Mouse (Mus musculus): Measurements from ENCODE around the gene Slc15a3. TPM values are rescaled to one million over a fixed set of nuclear protein-coding genes. Genes with fewer than 3 reads are reported as not detected.

The Slc15a3 gene
- total and polyA plus RNA-seq, 3 experiments, result 2.1 to 3.9 (median 2.3) TPM

DNA sequence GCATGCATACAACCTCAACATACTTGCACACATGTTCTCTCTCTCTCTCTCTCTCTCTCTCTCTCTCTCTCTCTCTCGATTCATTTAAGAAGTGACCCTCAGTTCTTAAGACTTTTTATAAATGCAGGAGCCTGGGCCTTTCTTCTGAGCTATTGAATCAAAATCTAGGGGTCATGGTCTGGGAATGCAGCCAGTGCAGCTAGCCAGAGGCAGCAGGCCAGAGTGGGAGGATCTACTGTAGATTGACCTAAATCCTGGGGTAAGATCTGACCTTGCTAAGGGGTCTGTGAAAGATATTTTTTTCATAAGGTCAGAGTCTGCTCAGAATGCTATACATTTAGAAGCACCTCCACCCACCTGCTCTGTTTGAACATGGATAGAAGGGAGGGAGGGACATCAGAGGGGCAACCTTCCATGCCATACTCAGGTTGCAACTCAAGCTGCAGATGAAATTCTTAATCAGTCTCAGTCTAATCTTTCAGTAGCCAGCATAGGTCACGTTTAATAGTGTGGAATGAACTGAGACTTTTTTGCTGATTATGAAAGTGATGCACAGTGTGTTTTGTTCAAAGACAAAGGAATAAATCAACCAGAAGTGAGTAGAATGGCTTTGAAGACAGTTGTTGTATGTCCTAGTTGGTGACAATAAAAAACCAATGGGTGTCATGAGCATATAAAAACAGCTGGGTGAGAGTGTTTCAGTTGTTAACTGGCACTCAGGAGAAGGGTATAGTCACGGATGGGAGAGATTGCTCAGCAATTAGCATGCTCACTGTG is 8.0 kb downstream of the Slc15a3 start:
- no peak overlapping the region for H3K4me3 ChIP-seq
- no peak for TF ChIP-seq EP300 (IDR thresholded peaks at IDR 0.05; ENCODE audit: insufficient read depth, low read depth, low read length)
- no peak for TF ChIP-seq POLR2A (IDR thresholded peaks at IDR 0.05; ENCODE audit: insufficient read depth, low read depth, low read length)
- no peak for TF ChIP-seq CTCF (IDR thresholded peaks at IDR 0.05)
- H3K27ac ChIP-seq, result no peak overlapping the region
- 33% methylated on average over 3 of the region's 3 CpGs for WGBS
- intact Hi-C loops (cut with DNase I), result no loop called here
- no peak overlapping the region for H3K9ac ChIP-seq (ENCODE audit: low read depth, low read length)
- H3K79me2 ChIP-seq (replicated peaks; ENCODE audit: control insufficient read depth, insufficient read depth, low read length), result no peaks in the 10 kb centered on the region
- H3K4me1 ChIP-seq (ENCODE audit: control insufficient read depth, insufficient read depth, low read length), result peaks cover 3% of the 10 kb centered on the region
- DNase-seq, result peak; percentile 50 to 63
- no peaks in the 10 kb centered on the region for H3K27me3 ChIP-seq (ENCODE audit: control insufficient read depth, insufficient read depth, low read length)
- no peaks in the 10 kb centered on the region for H3K36me3 ChIP-seq (ENCODE audit: control insufficient read depth, insufficient read depth, low read length)

DNA sequence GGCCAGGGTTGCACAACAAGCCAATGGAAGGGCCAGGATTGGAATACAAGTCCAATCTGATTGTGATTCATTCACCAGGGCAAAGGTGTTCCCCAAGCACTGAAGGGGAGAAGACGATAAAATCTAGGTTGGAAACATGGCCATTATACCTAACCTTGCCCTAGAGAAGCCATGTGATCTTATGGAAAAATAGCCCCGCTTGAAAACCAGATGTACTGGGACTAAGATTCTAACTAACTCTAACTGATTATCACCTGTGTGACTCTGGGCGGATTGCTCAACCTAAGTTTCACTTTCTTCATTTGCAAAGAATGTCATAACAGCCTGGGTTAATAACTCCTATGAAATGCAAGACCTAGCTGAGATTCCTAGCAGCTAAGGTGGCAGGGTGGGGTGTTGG is 15.9 kb downstream of the Slc15a3 start:
- Histone ChIP-seq H3K36me3 (ENCODE audit: control insufficient read depth, insufficient read depth, low read length) (no peaks in the 10 kb centered on the region), H3K4me1 (ENCODE audit: control insufficient read depth, insufficient read depth, low read length) (no peaks in the 10 kb centered on the region), H3K27me3 (ENCODE audit: control insufficient read depth, insufficient read depth, low read length) (no peaks in the 10 kb centered on the region), H3K27ac (no peak overlapping the region), H3K4me3 (no peak overlapping the region), H3K9ac (ENCODE audit: low read depth, low read length) (no peak overlapping the region), H3K79me2 (replicated peaks; ENCODE audit: control insufficient read depth, insufficient read depth, low read length) (no peaks in the 10 kb centered on the region)
- no peak for DNase-seq
- TF ChIP-seq EP300 (IDR thresholded peaks at IDR 0.05; ENCODE audit: insufficient read depth, low read depth, low read length), result no peak
- TF ChIP-seq POLR2A (IDR thresholded peaks at IDR 0.05; ENCODE audit: insufficient read depth, low read depth, low read length), result no peak
- TF ChIP-seq CTCF (IDR thresholded peaks at IDR 0.05), result no peak
- 90% methylated on average over 3 of the region's 3 CpGs for WGBS
- intact Hi-C loops (cut with DNase I), result no loop called here

GRCm38 (mm10) chr19:10856520-10856919 is 17.0 kb downstream of the Slc15a3 start:
- Histone ChIP-seq H3K79me2 (replicated peaks; ENCODE audit: control insufficient read depth, insufficient read depth, low read length) (no peaks in the 10 kb centered on the region), H3K4me1 (ENCODE audit: control insufficient read depth, insufficient read depth, low read length) (no peaks in the 10 kb centered on the region), H3K9ac (ENCODE audit: low read depth, low read length) (no peak overlapping the region), H3K27ac (no peak overlapping the region), H3K27me3 (ENCODE audit: control insufficient read depth, insufficient read depth, low read length) (no peaks in the 10 kb centered on the region), H3K4me3 (no peak overlapping the region), H3K36me3 (ENCODE audit: control insufficient read depth, insufficient read depth, low read length) (no peaks in the 10 kb centered on the region)
- TF ChIP-seq CTCF (IDR thresholded peaks at IDR 0.05), result no peak
- TF ChIP-seq EP300 (IDR thresholded peaks at IDR 0.05; ENCODE audit: insufficient read depth, low read depth, low read length), result no peak
- no peak for TF ChIP-seq POLR2A (IDR thresholded peaks at IDR 0.05; ENCODE audit: insufficient read depth, low read depth, low read length)
- DNase-seq, result no peak
- intact Hi-C loops (cut with DNase I), result no loop called here
- 40% methylated on average over 2 of the region's 2 CpGs for WGBS

GRCm38 (mm10) chr19:10860072-10860497 is 20.6 kb downstream of the Slc15a3 start:
- DNase-seq, result no peak
- H3K4me1 ChIP-seq (ENCODE audit: control insufficient read depth, insufficient read depth, low read length), result no peaks in the 10 kb centered on the region
- H3K36me3 ChIP-seq (ENCODE audit: control insufficient read depth, insufficient read depth, low read length), result no peaks in the 10 kb centered on the region
- no peak for TF ChIP-seq CTCF (IDR thresholded peaks at IDR 0.05)
- TF ChIP-seq EP300 (IDR thresholded peaks at IDR 0.05; ENCODE audit: insufficient read depth, low read depth, low read length), result no peak
- TF ChIP-seq POLR2A (IDR thresholded peaks at IDR 0.05; ENCODE audit: insufficient read depth, low read depth, low read length), result no peak
- 70% methylated on average over 22 of the region's 22 CpGs for WGBS
- intact Hi-C loops (cut with DNase I), result no loop called here
- H3K27me3 ChIP-seq (ENCODE audit: control insufficient read depth, insufficient read depth, low read length), result no peaks in the 10 kb centered on the region
- no peak overlapping the region for H3K4me3 ChIP-seq
- no peak overlapping the region for H3K27ac ChIP-seq
- H3K9ac ChIP-seq (ENCODE audit: low read depth, low read length), result no peak overlapping the region
- no peaks in the 10 kb centered on the region for H3K79me2 ChIP-seq (replicated peaks; ENCODE audit: control insufficient read depth, insufficient read depth, low read length)

- intact Hi-C loops (cut with DNase I), result no loop called here
- Histone ChIP-seq H3K9ac (ENCODE audit: low read depth, low read length) (no peak overlapping the region), H3K4me1 (ENCODE audit: control insufficient read depth, insufficient read depth, low read length) (peaks cover 5% of the 10 kb centered on the region), H3K27me3 (ENCODE audit: control insufficient read depth, insufficient read depth, low read length) (no peaks in the 10 kb centered on the region), H3K36me3 (ENCODE audit: control insufficient read depth, insufficient read depth, low read length) (no peaks in the 10 kb centered on the region), H3K27ac (no peak overlapping the region), H3K4me3 (no peak overlapping the region), H3K79me2 (replicated peaks; ENCODE audit: control insufficient read depth, insufficient read depth, low read length) (no peaks in the 10 kb centered on the region)
- TF ChIP-seq POLR2A (IDR thresholded peaks at IDR 0.05; ENCODE audit: insufficient read depth, low read depth, low read length) (no peak), CTCF (IDR thresholded peaks at IDR 0.05) (no peak), EP300 (IDR thresholded peaks at IDR 0.05; ENCODE audit: insufficient read depth, low read depth, low read length) (no peak)
- DNase-seq, result no peak
- 92% methylated on average over 13 of the region's 13 CpGs for WGBS
Observed at GRCm38 (mm10) chr19:10866351-10866750, 26.8 kb downstream of the Slc15a3 start.

DNA sequence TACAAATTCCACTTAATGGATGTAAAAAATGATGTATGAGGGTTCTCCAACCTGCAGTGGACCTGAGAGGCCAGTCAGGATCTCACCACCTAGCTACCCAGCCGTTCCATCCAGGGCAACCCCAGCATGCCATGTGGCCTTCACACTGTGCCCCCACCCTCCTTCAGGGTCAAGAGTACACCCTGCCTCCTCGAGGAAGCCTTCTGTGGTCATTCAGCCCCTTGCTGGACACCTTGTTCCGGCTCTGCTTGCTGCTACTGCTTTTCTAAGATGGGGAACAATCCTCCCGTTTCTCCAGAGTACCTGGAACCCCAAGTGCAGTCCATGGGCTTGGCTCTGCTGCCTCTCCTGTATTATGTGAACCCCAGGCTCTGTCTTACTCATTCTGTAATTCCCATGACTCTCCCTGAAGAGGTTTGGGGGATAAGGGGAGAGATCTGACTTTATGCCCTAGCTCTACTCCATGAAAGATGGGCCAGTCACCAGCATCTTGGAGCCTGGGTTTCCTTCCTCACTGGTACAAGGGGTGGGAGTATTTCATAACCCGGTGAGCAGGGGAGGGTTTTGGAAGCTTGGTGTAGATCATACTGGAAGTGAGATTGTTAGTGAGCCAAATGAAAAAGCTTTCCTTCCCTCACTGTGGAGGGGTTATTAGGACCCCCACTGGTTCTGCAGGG is 28.6 kb downstream of the Slc15a3 start:
- no peak overlapping the region for H3K27ac ChIP-seq
- peaks cover 5% of the 10 kb centered on the region for H3K4me1 ChIP-seq (ENCODE audit: control insufficient read depth, insufficient read depth, low read length)
- intact Hi-C loops (cut with DNase I), result no loop called here
- TF ChIP-seq CTCF (IDR thresholded peaks at IDR 0.05) (no peak), POLR2A (IDR thresholded peaks at IDR 0.05; ENCODE audit: insufficient read depth, low read depth, low read length) (no peak), EP300 (IDR thresholded peaks at IDR 0.05; ENCODE audit: insufficient read depth, low read depth, low read length) (no peak)
- H3K4me3 ChIP-seq, result no peak overlapping the region; the same call in 1 of the 2 replicates
- H3K79me2 ChIP-seq (replicated peaks; ENCODE audit: control insufficient read depth, insufficient read depth, low read length), result no peaks in the 10 kb centered on the region
- 51% methylated on average over 5 of the region's 5 CpGs for WGBS
- no peaks in the 10 kb centered on the region for H3K36me3 ChIP-seq (ENCODE audit: control insufficient read depth, insufficient read depth, low read length)
- no peak overlapping the region for H3K9ac ChIP-seq (ENCODE audit: low read depth, low read length)
- no peak for DNase-seq
- H3K27me3 ChIP-seq (ENCODE audit: control insufficient read depth, insufficient read depth, low read length), result no peaks in the 10 kb centered on the region
